Mouse (Mus musculus) spleen, adult 2 months (tissue): ENCODE data around the gene Ttyh2. TPM values are rescaled to one million over a fixed set of nuclear protein-coding genes. Genes with fewer than 3 reads are reported as not detected.

ENCODE experiments used
- DNase-seq, 2 experiments: peaks; one replicate each; pipeline versions ENCODE4 v3.0.0 to v3.0.0-alpha.2; 2012 to 2021; ENCODE audit warnings: low spot score in 2 of 2, low read depth in 1 of 2
- H3K27ac ChIP-seq: fragments of 200-500 bp; 2 replicates; pipeline ENCODE4 v1.5.1; 2012; ENCODE audit warnings: low read length, inconsistent platforms; ENCODE audit not compliant: insufficient read depth
- H3K27me3 ChIP-seq: fragments of 200-500 bp; 2 replicates; pipeline ENCODE4 v1.6.1; 2012; ENCODE audit warnings: mild to moderate bottlenecking, moderate library complexity, low read length, inconsistent platforms; ENCODE audit not compliant: control insufficient read depth, insufficient read depth
- H3K36me3 ChIP-seq: fragments of 200-500 bp; 2 replicates; pipeline ENCODE4 v1.6.1; 2012; ENCODE audit warnings: mild to moderate bottlenecking, low read length, inconsistent platforms; ENCODE audit not compliant: control insufficient read depth, insufficient read depth
- H3K4me1 ChIP-seq: fragments of 200-500 bp; 2 replicates; pipeline ENCODE4 v1.6.1; 2011; ENCODE audit warnings: inconsistent platforms; ENCODE audit not compliant: control insufficient read depth, insufficient read depth, insufficient read length
- H3K4me3 ChIP-seq: fragments of 200-500 bp; 2 replicates; pipeline ENCODE4 v1.5.1; 2011; ENCODE audit warnings: mild to moderate bottlenecking, inconsistent platforms; ENCODE audit not compliant: insufficient read depth, insufficient read length; ENCODE audit errors: extremely low read depth
- CTCF ChIP-seq: fragments of 200-500 bp; IDR thresholded peaks from 2 replicates; pipeline ENCODE4 v1.5.1; 2011; ENCODE audit warnings: mild to moderate bottlenecking, inconsistent platforms; ENCODE audit not compliant: insufficient read depth, insufficient read length, insufficient replicate concordance; ENCODE audit errors: extremely low read depth
- POLR2A ChIP-seq: fragments of 200-500 bp; IDR thresholded peaks from 2 replicates; pipeline ENCODE4 v1.6.1; 2011; ENCODE audit warnings: low read depth, low read length, inconsistent platforms
- WGBS: fragments of 180-500 bp; shearing (Covaris S2); methylation state at CpG from one replicate; pipeline ENCODE4 v1.1.7; 2018; 5-methylcytosine and 5-hydroxymethylcytosine counted together
- polyA plus RNA-seq: library from polyadenylated mRNA; depleted of rRNA; stranded (reverse); fragments of >200 nt; gene quantifications from 2 replicates; pipeline ENCODE4 v1.2.3, GENCODE M21; 2012

Gene Ttyh2
- polyA plus RNA-seq, 1 experiment, result 19.2 TPM

GRCm38 (mm10) chr11:114704071-114704913 lies 29.1 kb downstream of the Ttyh2 start:
- TF ChIP-seq POLR2A (no peak), CTCF (no peak)
- H3K27ac ChIP-seq, result no peak overlapping the region
- no peak overlapping the region for H3K4me3 ChIP-seq
- no peaks in the 10 kb centered on the region for H3K36me3 ChIP-seq
- no peak for DNase-seq
- H3K27me3 ChIP-seq, result no peaks in the 10 kb centered on the region
- 76% methylated on average over 22 of the region's 22 CpGs for WGBS
- peaks cover 4% of the 10 kb centered on the region; the same call in 1 of the 2 replicates for H3K4me1 ChIP-seq

- TF ChIP-seq POLR2A (no peak), CTCF (no peak)
- no peak for DNase-seq
Measured at GRCm38 (mm10) chr11:114706358-114706757, 31.1 kb downstream of the Ttyh2 start.

GRCm38 (mm10) chr11:114711393-114711792 lies 36.2 kb downstream of the Ttyh2 start:
- H3K4me1 ChIP-seq, result no peaks in the 10 kb centered on the region; the same call in 1 of the 2 replicates
- H3K27ac ChIP-seq, result no peak overlapping the region
- no peak for DNase-seq
- TF ChIP-seq CTCF (no peak), POLR2A (no peak)
- 86% methylated on average over 3 of the region's 3 CpGs for WGBS
- no peaks in the 10 kb centered on the region for H3K27me3 ChIP-seq
- H3K4me3 ChIP-seq, result no peak overlapping the region
- no peaks in the 10 kb centered on the region for H3K36me3 ChIP-seq

More at GRCm38 (mm10) chr11:114706358-114706757, 31.1 kb downstream of the Ttyh2 start:
- Histone ChIP-seq H3K36me3 (no peaks in the 10 kb centered on the region), H3K4me3 (no peak overlapping the region), H3K27ac (no peak overlapping the region), H3K27me3 (no peaks in the 10 kb centered on the region), H3K4me1 (peaks cover 4% of the 10 kb centered on the region; the same call in 1 of the 2 replicates)
- 48% methylated on average over 5 of the region's 5 CpGs for WGBS

GRCm38 (mm10) chr11:114711861-114712260 lies 36.6 kb downstream of the Ttyh2 start:
- no peaks in the 10 kb centered on the region for H3K27me3 ChIP-seq
- H3K27ac ChIP-seq, result no peak overlapping the region
- TF ChIP-seq CTCF, result no peak
- 93% methylated on average over 12 of the region's 12 CpGs for WGBS
- no peaks in the 10 kb centered on the region for H3K36me3 ChIP-seq
- H3K4me1 ChIP-seq, result no peaks in the 10 kb centered on the region
- DNase-seq, result no peak
- H3K4me3 ChIP-seq, result no peak overlapping the region

GRCm38 (mm10) chr11:114714526-114714925 lies 39.3 kb downstream of the Ttyh2 start:
- Histone ChIP-seq H3K4me1 (no peaks in the 10 kb centered on the region), H3K27me3 (no peaks in the 10 kb centered on the region), H3K4me3 (no peak overlapping the region), H3K36me3 (no peaks in the 10 kb centered on the region), H3K27ac (no peak overlapping the region)
- 92% methylated on average over 6 of the region's 6 CpGs for WGBS
- no peak for TF ChIP-seq POLR2A
- no peak for DNase-seq

- H3K4me1 ChIP-seq, result no peaks in the 10 kb centered on the region
- H3K36me3 ChIP-seq, result no peaks in the 10 kb centered on the region
- H3K4me3 ChIP-seq, result no peak overlapping the region
- TF ChIP-seq CTCF, result no peak
- TF ChIP-seq POLR2A, result no peak
- no peaks in the 10 kb centered on the region for H3K27me3 ChIP-seq
- H3K27ac ChIP-seq, result no peak overlapping the region
- 84% methylated on average over 7 of the region's 7 CpGs for WGBS
- DNase-seq, result no peak
Measured at GRCm38 (mm10) chr11:114715531-114715930, 40.3 kb downstream of the Ttyh2 start.

- H3K4me3 ChIP-seq, result no peak overlapping the region
- DNase-seq, result no peak
- TF ChIP-seq POLR2A (no peak), CTCF (no peak)
- 83% methylated on average over 10 of the region's 10 CpGs for WGBS
- H3K4me1 ChIP-seq, result no peaks in the 10 kb centered on the region
- H3K36me3 ChIP-seq, result no peaks in the 10 kb centered on the region
- no peak overlapping the region for H3K27ac ChIP-seq
- H3K27me3 ChIP-seq, result no peaks in the 10 kb centered on the region
Measured at GRCm38 (mm10) chr11:114720535-114720934, 45.3 kb downstream of the Ttyh2 start.
